Mouse (Mus musculus) Patski (cell line): Measurements from ENCODE around the gene Usp13. TPM values are rescaled to one million over a fixed set of nuclear protein-coding genes. Genes with fewer than 3 reads are reported as not detected.

Experiments
- ATAC-seq: fragments of 100-300 bp; one replicate; pipeline ENCODE4 v1.8.0; 2021
- CTCF ChIA-PET: fragments of 350-600 bp; sonication (Branson Sonifier 250); formaldehyde crosslinking; loops from one replicate; lab custom pipeline; 2022; ENCODE audit warnings: inconsistent platforms; lab: Charles Lee
- POLR2A ChIA-PET: fragments of 350-600 bp; sonication (Branson Sonifier 250); formaldehyde crosslinking; loops from one replicate; lab custom pipeline; 2022; ENCODE audit warnings: antibody characterized with exemption, inconsistent platforms; lab: Charles Lee
- DNase-seq: peaks from one replicate; pipeline ENCODE4 v3.0.0-alpha.2; 2011; ENCODE audit warnings: low read depth, low spot score
- H3K27me3 ChIP-seq: fragments of 371-371 bp; one replicate; pipeline ENCODE4 v1.5.1; 2021
- CTCF ChIP-seq: fragments of 100-300 bp; IDR thresholded peaks from one replicate; pipeline ENCODE4 v1.5.1; 2021
- in situ Hi-C: fragments of 300-500 bp; cut with MboI; formaldehyde crosslinking; loops from 3 replicates; pipeline ENCODE4 v1.11.1; 2018; ENCODE audit warnings: low pct_unique_long_range_greater_than_20kb, mixed read lengths
- polyA plus RNA-seq: library from polyadenylated mRNA; unstranded; gene quantifications from one replicate; pipeline ENCODE4 v1.2.3, GENCODE M21; 2021

Gene Usp13
- polyA plus RNA-seq, 1 experiment from 2014 or later: 0.10 TPM

DNA sequence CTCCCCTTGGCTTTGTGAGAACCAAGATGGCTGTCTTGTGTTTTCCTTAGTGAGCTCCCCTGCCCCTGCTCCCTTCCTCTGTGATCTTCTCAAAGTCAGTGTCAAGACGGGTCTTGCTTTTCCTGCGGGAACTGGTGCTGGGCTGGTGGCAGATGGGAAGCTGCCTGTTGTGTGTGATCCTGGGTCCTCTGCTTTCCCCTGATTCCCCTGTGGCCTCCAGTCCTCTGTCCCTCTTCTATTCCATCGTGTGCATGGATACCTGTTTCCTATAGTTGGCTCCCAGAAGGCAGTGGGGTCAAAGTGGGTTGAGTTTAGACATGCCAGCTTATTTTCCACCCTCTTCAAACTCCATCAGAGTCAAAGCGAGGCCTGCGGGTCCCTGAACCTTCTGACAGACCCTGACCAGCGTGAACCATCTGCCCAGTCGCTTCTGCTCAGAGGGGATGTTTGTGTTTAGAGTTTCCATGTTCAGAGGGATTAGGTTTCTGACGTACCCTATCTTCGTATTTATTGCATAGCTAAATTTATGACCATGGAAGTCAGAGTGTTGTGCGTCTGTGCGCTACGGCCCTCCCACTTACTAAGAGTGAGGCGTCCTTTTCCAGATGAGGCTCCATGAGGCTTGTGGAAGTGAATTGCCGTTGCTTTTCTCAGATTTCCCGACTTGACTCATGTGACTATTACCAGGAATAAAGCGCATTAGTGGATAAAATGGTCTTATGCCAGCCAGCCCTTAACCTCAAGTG lies 39.2 kb downstream of the Usp13 start:
- ChIA-PET POLR2A (no interaction called here), CTCF (no interaction called here)
- H3K27me3 ChIP-seq: peaks cover 21% of the 10 kb centered on the region
- DNase-seq: no peak
- in situ Hi-C loops: no loop called here
- no peak for TF ChIP-seq CTCF
- ATAC-seq: no peak

DNA sequence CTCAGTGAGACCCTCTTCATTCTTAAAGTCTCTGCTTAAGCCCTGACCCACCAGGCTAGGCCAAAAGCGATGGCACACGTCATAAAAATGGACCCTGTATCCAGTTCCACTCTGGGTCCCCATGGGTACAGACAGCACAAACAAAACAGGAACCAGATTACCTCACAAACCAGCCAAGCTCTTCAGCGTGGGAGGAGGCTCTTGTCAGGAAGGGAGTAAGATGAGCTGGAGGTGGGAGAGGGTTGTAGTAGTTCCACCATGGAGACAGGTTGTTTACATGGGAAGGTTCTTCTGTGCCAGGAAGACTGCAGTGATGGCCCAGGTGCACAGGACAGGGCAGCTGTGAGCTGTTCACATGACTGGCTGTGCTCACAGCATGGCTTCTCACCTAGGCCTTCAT lies 53.7 kb downstream of the Usp13 start:
- H3K27me3 ChIP-seq: peaks cover 6% of the 10 kb centered on the region
- ATAC-seq (no peak), DNase-seq (no peak)
- CTCF ChIA-PET: no interaction called here
- POLR2A ChIA-PET: no interaction called here
- in situ Hi-C loops: no loop called here
- TF ChIP-seq CTCF: no peak

DNA sequence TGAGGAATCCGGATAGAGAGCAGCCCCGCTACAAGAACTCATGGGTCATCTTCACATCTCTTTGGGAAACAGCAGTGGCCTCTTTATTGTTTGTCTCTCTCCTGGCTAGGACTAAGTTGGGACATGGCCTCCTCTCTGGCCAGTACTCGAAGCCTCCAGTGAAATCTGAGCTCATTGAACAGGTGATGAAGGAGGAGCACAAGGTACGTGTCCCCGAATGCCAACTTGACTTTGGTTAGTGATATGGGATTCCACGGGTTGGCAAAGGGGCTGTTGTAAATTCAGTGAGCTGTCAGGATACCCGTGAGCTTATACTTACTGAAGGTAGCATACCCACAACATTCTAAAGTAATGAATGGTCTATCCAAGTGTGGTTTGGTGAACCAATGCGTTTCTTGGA lies 69.0 kb downstream of the Usp13 start:
- no peak for ATAC-seq
- ChIA-PET POLR2A (no interaction called here), CTCF (no interaction called here)
- in situ Hi-C loops: no loop called here
- no peak for DNase-seq
- no peak for TF ChIP-seq CTCF
- no peaks in the 10 kb centered on the region for H3K27me3 ChIP-seq

DNA sequence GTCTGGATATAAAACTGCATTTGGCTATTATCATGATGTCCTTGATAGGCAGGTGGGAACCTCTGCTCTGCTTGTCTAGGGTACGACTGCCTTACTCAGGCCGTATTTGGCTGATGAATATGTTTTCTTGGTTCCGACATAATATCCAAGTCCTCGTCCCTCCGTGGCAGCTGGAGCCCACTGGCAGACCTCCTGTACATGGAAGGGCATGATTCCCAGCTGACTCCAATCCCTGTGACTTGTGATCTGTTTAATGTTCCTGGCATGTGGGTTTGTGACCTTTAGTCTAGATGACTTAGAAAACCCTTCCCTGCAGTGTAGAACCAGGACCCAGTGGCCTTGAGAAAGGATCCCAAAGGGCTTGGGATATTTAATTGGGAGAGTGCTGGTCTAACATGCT lies 71.5 kb downstream of the Usp13 start:
- POLR2A ChIA-PET: interaction anchor here (0.5 kb wide), 1 partner anchor 33 kb away, joined by 3 read pairs; no protein-coding TSS in a partner anchor
- in situ Hi-C loops: no loop called here
- peaks cover 5% of the 10 kb centered on the region for H3K27me3 ChIP-seq
- TF ChIP-seq CTCF: no peak
- CTCF ChIA-PET: no interaction called here
- DNase-seq (no peak), ATAC-seq (no peak)

DNA sequence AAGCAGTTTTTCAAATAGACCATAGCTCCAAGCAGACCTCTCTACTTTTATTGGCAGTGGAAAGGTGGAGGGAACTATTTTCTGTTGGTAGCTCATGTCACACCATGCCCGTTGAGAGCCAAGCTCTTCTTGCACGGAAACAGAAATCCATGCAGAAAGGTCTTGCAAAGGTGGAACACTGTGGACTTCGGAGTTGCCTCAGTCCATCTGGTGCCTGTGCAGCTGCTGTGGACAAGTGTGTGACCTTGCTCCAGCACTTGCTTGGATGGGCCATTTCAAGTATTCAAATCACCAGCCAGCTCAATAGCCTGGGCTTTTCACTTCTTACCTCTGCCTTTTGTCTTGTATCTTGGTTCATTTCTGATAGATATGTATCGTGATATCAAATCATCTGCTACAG lies 72.8 kb downstream of the Usp13 start:
- peaks cover 10% of the 10 kb centered on the region for H3K27me3 ChIP-seq
- no peak for TF ChIP-seq CTCF
- in situ Hi-C loops: no loop called here
- no peak for DNase-seq
- ChIA-PET POLR2A (no interaction called here), CTCF (interaction anchor here (1.5 kb wide), 1 partner anchor 22 kb away, joined by 3 read pairs; no protein-coding TSS in a partner anchor)
- no peak for ATAC-seq

DNA sequence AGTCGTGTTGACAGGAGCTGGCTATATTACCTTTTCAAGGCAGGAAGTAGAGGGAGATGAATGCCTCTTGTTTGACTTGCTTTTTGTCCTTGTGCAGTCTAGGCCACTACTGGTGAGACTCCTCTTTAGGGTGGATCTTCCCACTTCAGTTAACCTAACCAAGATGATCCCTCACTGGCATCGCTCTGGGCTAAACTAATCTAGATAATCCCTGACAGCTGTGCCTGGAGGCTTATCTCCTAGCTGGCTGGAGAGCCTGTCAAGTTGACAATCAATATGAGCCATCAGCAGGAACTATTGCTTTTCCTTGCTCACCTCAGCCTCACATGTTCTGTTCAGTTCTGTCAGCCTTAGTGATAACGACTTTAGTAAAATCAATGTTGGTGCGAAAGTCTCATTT lies 86.1 kb downstream of the Usp13 start:
- ATAC-seq (no peak), DNase-seq (no peak)
- no peaks in the 10 kb centered on the region for H3K27me3 ChIP-seq
- ChIA-PET CTCF (no interaction called here), POLR2A (no interaction called here)
- in situ Hi-C loops: no loop called here
- TF ChIP-seq CTCF: no peak

DNA sequence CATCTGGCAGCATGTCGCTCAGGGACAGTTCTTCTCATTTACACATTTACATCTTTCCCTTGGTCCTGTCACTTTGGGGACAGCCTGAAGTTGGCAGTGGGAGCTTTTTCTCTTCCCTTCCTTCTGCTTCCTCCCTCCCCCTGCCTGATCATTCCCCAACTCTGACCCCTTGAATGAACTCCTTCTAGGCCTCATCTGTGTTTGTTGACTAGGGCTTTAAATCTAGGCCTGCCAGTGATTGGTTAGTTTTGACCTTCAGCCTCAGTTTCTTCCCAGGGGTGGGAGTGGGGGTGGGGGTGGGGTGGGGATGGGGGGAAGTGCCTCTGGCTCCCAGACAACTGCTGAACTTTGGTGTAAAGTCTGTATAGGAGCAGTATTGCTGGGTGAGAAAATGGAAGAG lies 87.3 kb downstream of the Usp13 start:
- TF ChIP-seq CTCF: no peak
- ChIA-PET POLR2A (no interaction called here), CTCF (no interaction called here)
- DNase-seq (no peak), ATAC-seq (no peak)
- no peaks in the 10 kb centered on the region for H3K27me3 ChIP-seq
- in situ Hi-C loops: no loop called here

DNA sequence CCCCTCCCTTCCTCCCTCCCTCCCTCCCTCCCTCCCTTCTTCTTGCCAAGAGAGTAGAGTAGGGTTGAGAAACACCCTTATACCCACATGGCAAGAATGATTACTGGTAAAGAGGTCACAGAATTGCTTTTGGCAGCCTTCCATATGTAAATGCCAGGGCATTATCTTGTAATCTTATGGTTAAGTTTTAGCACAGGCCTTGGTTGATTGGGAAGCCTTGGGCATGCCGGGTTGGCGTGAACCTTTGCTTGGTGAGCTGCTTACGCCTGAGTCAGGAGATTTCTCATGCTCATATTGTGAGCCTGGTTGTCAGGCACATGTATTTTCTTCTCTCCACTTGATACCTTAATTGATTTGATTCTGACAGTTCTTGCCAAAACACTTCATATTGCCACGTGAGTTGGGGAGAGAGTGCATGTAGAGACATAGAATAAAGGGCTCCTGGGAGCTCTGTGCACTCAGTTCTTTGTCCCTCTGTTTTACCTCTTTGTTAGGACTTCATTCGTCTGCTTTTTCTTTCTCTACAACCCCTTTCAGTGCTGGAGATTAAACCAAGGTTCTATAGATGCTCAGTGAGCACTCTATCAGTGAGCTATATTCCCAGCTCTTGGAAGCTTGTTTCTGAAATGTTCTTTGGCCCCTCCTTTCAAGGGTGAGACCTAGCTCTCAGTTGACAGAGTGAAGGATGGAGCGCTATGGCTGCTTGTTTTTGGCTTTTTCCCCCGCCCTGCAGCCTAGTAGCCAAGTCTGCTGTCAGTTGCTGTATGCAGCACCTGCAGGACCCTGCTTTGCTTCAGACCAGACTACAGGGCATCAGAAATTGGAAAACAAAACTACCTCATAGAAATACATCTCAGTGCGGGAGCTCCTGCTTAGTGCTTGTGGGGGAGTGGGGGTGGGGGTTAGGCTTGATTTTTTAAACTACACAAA lies 88.8 kb downstream of the Usp13 start:
- peaks cover 4% of the 10 kb centered on the region for H3K27me3 ChIP-seq
- CTCF ChIA-PET: no interaction called here
- no peak for TF ChIP-seq CTCF
- DNase-seq (peak; percentile 4), ATAC-seq (no peak)
- POLR2A ChIA-PET: no interaction called here
- in situ Hi-C loops: no loop called here

DNA sequence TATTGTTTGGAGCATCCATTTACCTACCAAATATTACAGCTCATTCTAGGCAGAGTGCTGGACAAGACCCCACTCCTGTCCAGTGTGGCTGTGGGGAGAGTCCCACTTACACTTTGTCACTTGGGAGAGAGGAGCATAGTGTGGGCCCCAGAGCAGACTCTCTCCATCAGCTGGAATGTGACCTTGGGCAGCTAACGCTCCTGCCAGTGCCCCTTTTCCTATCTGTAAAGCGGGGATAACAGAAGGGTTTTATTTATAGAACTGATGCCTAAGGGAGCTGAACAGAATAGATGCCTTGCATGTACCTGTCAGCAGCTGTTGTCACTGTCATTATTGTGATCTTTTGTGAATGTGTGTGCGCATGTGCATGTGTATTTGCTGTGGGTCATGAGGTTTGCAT lies 91.1 kb downstream of the Usp13 start:
- in situ Hi-C loops: no loop called here
- ChIA-PET CTCF (interaction anchor here (1.8 kb wide), 1 partner anchor 12 kb away, joined by 5 read pairs; no protein-coding TSS in a partner anchor), POLR2A (no interaction called here)
- ATAC-seq (no peak), DNase-seq (no peak)
- no peak for TF ChIP-seq CTCF
- peaks cover 4% of the 10 kb centered on the region for H3K27me3 ChIP-seq

DNA sequence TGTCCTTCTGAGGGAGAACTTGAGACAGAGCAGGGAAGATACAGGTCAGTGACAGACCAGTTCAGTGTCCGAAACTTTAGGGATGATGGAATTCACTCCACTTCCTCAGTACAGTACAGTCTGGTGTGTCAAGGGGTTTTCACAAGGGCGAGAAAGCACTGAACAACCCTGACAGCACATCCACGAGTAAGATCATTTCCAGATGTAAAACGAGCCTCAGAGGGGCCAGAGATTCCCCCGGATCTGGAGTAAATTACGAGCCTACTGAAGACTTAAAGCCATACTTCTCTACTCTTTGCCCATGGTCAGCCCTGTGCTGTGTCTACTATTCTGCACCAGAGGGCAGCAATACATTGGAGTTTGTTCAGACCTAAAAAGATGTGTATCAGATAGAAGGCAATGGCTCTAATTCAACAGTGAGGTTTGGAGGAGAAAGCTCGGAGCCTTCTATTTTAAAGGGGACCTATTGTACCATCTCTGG lies 92.8 kb downstream of the Usp13 start:
- no peak for DNase-seq
- H3K27me3 ChIP-seq: peaks cover 4% of the 10 kb centered on the region
- ATAC-seq: no peak
- TF ChIP-seq CTCF: no peak
- in situ Hi-C loops: no loop called here
- CTCF ChIA-PET: no interaction called here
- POLR2A ChIA-PET: no interaction called here

DNA sequence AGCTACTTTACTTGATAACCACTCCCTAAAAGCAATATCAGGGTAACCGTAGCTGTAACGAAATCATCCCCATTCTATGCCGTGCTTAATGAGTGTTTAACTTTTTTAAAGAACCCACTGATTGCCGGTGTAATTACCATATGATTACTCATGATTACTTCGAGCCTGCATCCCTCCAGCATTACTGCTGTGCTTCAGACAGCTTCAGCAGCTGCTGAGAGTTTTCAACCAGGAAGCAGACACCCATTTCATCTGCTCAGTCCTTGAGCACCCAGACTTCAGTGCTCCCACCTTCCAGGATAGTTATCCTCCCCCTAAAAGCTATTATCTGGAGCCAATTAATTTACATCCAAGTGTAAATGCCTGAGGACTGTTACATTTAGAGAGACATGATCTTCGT lies 106.8 kb downstream of the Usp13 start:
- H3K27me3 ChIP-seq: peaks cover 22% of the 10 kb centered on the region
- TF ChIP-seq CTCF: no peak
- DNase-seq: no peak
- CTCF ChIA-PET: interaction anchor here (0.6 kb wide), 1 partner anchor 77 kb away, joined by 3 read pairs; no protein-coding TSS in a partner anchor
- no peak for ATAC-seq
- in situ Hi-C loops: no loop called here
- POLR2A ChIA-PET: no interaction called here
